Comparison of ENCODE assay signal across 7 mouse cellular contexts in genomic region chr9:68756976-68757375, GRCm38 (mm10).
A peak's percentile ranks its signal among the peaks of the same experiment; 100 is the strongest.
DNase-seq lines count a peak whose midpoint lies in the region; TF ChIP-seq lines count a peak whose summit lies in the region.

No protein-coding gene starts in this region.

- DNase-seq in kidney, postnatal 36 days, result peak; percentile 7 to 29
- no peak for DNase-seq in kidney, adult 11 months
- peak; percentile 24 for DNase-seq in brain, embryonic 14.5 days (ENCODE audit: low read depth)
- peak; percentile 64 for DNase-seq in heart, adult 8-10 months (ENCODE audit: low spot score)
- peak; percentile 16 for DNase-seq in lung, postnatal 25 days (ENCODE audit: low spot score)
- no peak for DNase-seq in thymus, postnatal 10 days (ENCODE audit: low spot score in 2 of 2)
- no peak for DNase-seq in cerebellum, postnatal 4 days (ENCODE audit: low spot score in 2 of 2)

- TF ChIP-seq CTCF in brain, embryonic 14.5 days (IDR thresholded peaks at IDR 0.05; ENCODE audit: borderline replicate concordance, extremely low read depth, insufficient read depth, insufficient read length), result no peak

- TF ChIP-seq POLR2A in brain, embryonic 14.5 days (IDR thresholded peaks at IDR 0.05; ENCODE audit: borderline replicate concordance, extremely low read depth, insufficient read depth, insufficient read length, poor library complexity, severe bottlenecking), result no peak

Comparison
In these comparisons a context has a peak if more than half of its experiments do, and no peak if none do; other contexts are left out.
1. DNase-seq: peak in kidney, postnatal 36 days (2 of 2), brain, embryonic 14.5 days (single experiment), heart, adult 8-10 months (single experiment) and lung, postnatal 25 days (single experiment); none in kidney, adult 11 months (single experiment), thymus, postnatal 10 days (0 of 2) and cerebellum, postnatal 4 days (0 of 2).